Mouse (Mus musculus) olfactory bulb, adult 2 months (tissue): ENCODE measurements around the gene D430041D05Rik. TPM values are rescaled to one million over a fixed set of nuclear protein-coding genes. Genes with fewer than 3 reads are reported as not detected.

Experiments used
- H3K27ac ChIP-seq: fragments of 200-500 bp; 2 replicates; pipeline ENCODE4 v1.5.1; 2012; ENCODE audit warnings: low read depth, low read length; ENCODE audit not compliant: insufficient read depth
- H3K4me1 ChIP-seq: fragments of 200-500 bp; 2 replicates; pipeline ENCODE4 v1.6.1; 2012; ENCODE audit warnings: low read length; ENCODE audit not compliant: control insufficient read depth, insufficient read depth
- H3K4me3 ChIP-seq: fragments of 200-500 bp; 2 replicates; pipeline ENCODE4 v1.5.1; 2012; ENCODE audit warnings: mild to moderate bottlenecking, low read depth, low read length, moderate library complexity; ENCODE audit not compliant: insufficient read depth
- CTCF ChIP-seq: fragments of 200-500 bp; IDR thresholded peaks from 2 replicates; pipeline ENCODE4 v1.5.1; 2012; ENCODE audit warnings: low read depth, mild to moderate bottlenecking, low read length, moderate library complexity; ENCODE audit not compliant: insufficient read depth
- POLR2A ChIP-seq: fragments of 200-500 bp; IDR thresholded peaks from 2 replicates; pipeline ENCODE4 v1.6.1; 2012; ENCODE audit warnings: mild to moderate bottlenecking, low read depth, low read length, moderate library complexity; ENCODE audit not compliant: insufficient read depth
- WGBS: fragments of 180-500 bp; shearing (Covaris S2); methylation state at CpG from one replicate; pipeline ENCODE4 v1.1.7; 2018; 5-methylcytosine and 5-hydroxymethylcytosine counted together
- polyA plus RNA-seq: library from polyadenylated mRNA; stranded (reverse); fragments of >200 nt; gene quantifications from 2 replicates; pipeline ENCODE4 v1.2.4, GENCODE M21; 2012; ENCODE audit warnings: low replicate concordance; ENCODE audit not compliant: missing spikeins, insufficient read depth, insufficient read length

Gene D430041D05Rik
- polyA plus RNA-seq, 1 experiment: not detected

DNA sequence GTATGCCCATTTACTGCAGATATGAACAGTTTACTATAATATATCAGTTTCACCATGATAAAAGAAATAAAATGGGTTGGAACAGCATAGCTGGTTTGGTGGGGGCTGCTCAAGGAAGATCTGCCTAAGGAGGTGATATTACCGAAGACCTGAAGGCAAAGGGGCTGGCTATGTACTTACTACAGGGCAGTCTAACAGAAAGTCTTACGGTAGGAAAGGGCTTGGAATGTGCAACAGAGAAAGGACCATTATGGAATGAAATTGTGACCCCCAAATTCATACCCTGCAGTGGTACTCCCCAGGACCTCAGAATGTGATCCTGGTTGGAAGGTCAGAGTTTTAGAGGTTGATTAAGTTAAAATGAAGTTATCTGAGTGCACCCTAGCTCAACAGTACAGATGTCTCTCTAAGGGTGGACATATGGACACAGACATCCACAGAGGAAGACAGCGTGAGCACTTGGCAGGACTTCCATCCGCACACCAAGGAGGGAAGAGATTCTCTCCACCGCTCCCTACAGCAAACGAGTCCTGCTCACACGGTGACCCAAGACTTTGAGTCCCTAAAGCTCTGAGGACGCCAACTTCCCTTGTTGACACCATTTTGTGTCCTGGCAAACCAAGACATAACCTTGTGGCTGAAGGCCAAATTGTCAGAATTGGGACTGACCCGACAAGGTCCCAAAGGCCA, 235.2 kb downstream of the D430041D05Rik start:
- Histone ChIP-seq H3K27ac (no peak overlapping the region), H3K4me3 (no peak overlapping the region), H3K4me1 (peaks cover 20% of the 10 kb centered on the region)
- no peak for TF ChIP-seq CTCF
- TF ChIP-seq POLR2A: no peak
- 82% methylated on average over 9 of the region's 9 CpGs for WGBS

DNA sequence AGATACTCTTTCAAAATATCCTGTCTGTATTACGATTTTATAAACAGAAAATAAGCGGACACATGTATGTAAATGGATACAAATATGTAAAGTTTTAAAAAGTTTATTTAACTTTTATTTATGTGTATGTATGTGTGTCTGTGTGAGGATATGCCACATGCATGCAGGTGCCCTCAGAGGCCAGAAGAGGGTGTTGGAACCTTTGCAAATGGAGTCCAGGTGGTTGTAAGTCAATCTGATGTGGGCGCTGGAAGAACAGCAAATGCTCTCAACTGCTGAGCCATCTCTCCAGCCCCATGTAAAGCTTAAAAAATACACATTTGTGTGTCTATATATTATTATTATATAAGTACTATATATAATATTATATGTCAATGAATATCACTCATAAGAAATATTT, 237.4 kb downstream of the D430041D05Rik start:
- 95% methylated on average over 3 of the region's 3 CpGs for WGBS
- TF ChIP-seq CTCF (no peak), POLR2A (no peak)
- Histone ChIP-seq H3K4me3 (no peak overlapping the region), H3K27ac (no peak overlapping the region), H3K4me1 (peaks cover 17% of the 10 kb centered on the region)

DNA sequence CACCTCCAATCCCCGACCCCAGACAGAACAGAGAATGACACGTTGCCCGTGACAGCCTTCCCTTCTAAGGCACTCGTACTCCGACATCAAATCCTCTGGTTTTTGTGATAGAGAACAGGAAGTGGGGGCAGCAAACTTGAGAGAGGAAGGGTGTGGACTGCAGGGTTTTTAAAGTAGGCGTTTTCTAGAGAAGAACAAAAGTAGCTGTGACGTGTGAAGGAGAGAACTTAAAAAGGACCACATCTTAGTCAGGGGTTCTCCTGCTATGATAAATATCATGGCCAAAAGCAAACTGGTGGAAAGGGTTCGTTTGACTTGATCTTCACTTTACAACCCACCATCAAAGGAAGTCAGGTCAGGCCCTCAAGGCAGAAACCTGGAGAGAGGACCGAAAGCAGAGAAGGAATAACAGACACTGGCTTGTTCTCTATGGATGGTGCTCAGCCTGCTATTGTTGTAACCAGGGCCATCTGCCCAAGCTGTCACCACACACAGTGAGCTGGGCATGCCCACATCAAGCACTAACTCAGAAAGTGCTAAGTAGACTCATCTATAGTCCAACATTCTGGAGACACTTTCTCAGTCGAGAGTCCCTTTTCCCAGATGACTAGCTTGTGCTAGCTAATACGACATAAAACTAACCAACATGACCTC, 238.0 kb downstream of the D430041D05Rik start:
- Histone ChIP-seq H3K27ac (no peak overlapping the region), H3K4me3 (no peak overlapping the region), H3K4me1 (peaks cover 14% of the 10 kb centered on the region)
- no peak for TF ChIP-seq POLR2A
- no peak for TF ChIP-seq CTCF
- WGBS: 80% methylated on average over 11 of the region's 11 CpGs

DNA sequence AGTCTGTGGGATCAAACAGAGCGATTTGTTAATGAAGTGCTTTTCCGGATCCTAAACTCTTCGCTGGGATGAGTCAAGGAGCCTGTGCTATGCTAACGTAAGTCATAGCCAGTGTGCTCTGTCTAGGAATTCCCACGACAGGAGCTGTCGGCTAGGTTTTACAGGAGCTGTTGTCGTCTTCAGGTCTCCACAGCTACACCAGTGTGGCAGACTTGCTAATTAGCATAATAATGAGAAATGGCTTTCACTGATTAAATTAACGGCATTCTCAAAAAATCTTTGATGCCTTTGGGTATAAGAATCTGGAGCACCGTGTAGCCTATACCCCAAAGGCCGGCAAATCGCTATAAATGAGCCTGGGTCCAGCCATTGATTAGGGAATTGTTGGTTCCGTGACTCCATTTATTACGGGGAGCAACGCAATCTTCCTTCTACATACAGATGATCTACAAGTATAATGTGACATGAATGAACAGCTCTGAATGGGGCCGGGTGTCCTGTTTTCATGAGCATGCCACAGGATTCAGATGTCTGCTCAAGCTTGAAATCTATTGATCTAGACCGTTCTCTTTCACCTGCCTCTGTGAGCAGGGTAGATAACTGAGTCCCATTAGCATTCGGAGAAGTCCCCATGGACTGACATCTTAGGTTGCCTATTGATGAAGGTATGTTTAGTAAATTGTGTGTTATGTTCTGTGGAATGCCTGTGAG, 242.5 kb downstream of the D430041D05Rik start:
- 80% methylated on average over 17 of the region's 17 CpGs for WGBS
- no peak overlapping the region for H3K4me3 ChIP-seq
- no peak overlapping the region for H3K27ac ChIP-seq
- TF ChIP-seq CTCF: no peak
- TF ChIP-seq POLR2A: no peak
- H3K4me1 ChIP-seq: no peaks in the 10 kb centered on the region

DNA sequence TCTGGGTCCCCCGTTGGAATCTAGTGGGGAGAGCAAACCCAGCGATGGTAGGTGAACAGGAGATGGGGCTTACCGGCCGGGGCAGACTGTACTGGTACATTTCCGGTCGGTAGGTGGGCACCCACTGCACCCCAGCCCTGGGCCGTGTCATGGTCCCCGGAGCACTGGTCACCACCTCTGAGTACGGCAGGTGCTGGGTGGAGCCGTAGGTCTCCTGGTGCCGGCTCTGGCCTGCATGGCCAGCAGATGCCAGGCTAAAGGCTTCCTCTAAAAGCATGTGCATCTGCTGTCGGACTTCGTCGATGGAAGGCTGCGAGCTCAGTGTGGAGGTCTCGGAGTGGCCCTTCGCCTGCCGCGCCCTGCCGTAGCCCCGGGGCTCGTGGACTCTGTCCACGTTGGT, 243.0 kb downstream of the D430041D05Rik start:
- TF ChIP-seq POLR2A (no peak), CTCF (no peak)
- no peak overlapping the region for H3K27ac ChIP-seq
- no peaks in the 10 kb centered on the region for H3K4me1 ChIP-seq
- no peak overlapping the region for H3K4me3 ChIP-seq
- 94% methylated on average over 23 of the region's 23 CpGs for WGBS

DNA sequence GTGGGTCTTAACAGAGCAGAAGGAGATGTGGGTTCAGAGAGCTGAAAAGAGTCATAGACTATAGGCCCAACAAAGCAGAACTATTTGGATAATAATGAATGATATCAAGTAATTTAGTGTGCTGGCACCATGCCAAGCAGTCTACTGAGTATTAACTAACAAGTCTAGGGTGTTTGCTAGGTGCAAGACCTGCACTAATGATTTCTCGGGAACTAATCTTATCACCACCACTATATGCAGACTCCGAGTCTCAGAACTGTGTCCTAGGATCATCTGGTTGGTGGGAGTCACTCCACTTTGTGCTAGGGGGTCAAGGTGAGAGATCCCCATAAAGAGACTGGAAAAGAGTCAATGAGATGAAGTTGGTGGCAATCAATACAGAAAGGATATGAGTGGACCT, 245.2 kb downstream of the D430041D05Rik start:
- Histone ChIP-seq H3K27ac (no peak overlapping the region), H3K4me3 (no peak overlapping the region), H3K4me1 (no peaks in the 10 kb centered on the region)
- TF ChIP-seq CTCF: no peak
- TF ChIP-seq POLR2A: no peak
- 90% methylated on average over 2 of the region's 2 CpGs for whole genome bisulfite sequencing

DNA sequence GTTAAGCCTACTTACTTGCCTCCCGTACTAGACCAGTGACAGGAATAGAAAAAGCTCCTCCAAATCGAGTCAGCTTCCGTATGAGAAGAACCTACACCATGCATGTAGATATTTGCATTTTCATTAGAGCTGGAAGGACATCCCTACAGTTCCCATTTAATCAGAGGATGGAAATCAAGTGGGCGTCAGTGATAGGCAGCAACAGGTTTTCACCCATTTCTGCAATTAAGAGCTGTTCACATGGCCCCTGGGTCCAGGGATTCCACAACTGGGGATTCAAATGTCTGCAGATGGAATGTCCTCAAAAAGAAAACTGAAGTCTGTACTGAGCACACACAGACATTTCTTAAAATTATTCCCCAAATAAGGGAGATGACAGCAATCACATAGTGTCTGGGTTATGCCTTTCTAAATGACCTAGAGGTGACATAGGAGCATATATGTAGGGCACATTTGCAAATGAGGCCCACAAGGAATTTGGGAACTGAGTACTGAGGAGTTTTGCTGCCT, 246.8 kb downstream of the D430041D05Rik start:
- 86% methylated on average over 4 of the region's 4 CpGs for WGBS
- no peak overlapping the region for H3K27ac ChIP-seq
- no peaks in the 10 kb centered on the region for H3K4me1 ChIP-seq
- no peak overlapping the region for H3K4me3 ChIP-seq
- TF ChIP-seq CTCF: no peak
- TF ChIP-seq POLR2A: no peak

DNA sequence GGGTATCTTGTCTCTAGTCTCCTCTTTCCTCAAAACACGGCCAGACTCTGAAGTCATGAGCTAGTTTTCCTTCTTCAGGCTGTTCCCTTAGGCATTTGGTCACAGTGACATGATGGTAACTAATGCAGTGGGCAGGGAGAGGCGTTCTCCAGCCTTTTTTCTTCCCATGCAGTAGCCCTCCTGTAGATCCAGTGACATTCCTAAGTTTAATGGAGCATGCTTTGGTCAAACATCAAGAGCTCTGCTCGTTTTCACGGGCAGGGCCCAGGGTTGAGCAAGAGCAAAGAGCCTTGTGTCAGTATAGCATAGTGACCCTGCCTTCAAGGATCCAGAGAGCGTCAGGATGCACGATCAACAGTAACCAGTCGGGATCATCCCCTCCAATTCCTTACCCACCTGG, 247.4 kb downstream of the D430041D05Rik start:
- H3K4me3 ChIP-seq: no peak overlapping the region
- 91% methylated on average over 7 of the region's 7 CpGs for WGBS
- TF ChIP-seq CTCF (no peak), POLR2A (no peak)
- no peak overlapping the region for H3K27ac ChIP-seq
- no peaks in the 10 kb centered on the region for H3K4me1 ChIP-seq

DNA sequence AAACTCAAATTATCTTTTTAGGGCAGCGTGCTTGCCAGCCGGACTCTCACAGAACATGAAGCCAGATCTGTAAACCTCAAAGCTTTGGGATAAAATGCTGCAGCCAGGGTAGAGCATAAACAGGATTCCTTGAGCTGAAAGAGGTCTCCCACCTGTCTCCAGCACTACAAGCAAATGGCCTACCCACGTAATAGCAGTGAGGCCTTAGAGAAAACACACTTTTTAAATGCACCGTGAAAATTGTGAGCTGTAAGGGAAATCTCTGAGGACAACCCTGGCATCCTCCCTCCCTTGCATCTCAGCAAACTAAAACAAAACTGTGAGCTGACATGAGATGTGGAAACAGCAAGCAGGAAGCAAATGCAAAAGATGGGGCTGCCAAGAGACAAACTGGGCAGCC, 253.0 kb downstream of the D430041D05Rik start:
- Histone ChIP-seq H3K4me1 (peaks cover 5% of the 10 kb centered on the region), H3K4me3 (no peak overlapping the region), H3K27ac (no peak overlapping the region)
- TF ChIP-seq POLR2A: no peak
- WGBS: 79% methylated on average over 4 of the region's 4 CpGs
